Mouse (Mus musculus) kidney, postnatal 10 days (tissue): ENCODE results near the gene Gm26741.
"Not testable (repeated sequence)": the region's sequence is repeated elsewhere in the genome, so short reads cannot be mapped to it uniquely, and the experiment has no call there.

Experiments used
- DNase-seq: peaks from one replicate; pipeline ENCODE4 v3.0.0; 2021; ENCODE audit warnings: mixed read lengths

Gene Gm26741

DNA sequence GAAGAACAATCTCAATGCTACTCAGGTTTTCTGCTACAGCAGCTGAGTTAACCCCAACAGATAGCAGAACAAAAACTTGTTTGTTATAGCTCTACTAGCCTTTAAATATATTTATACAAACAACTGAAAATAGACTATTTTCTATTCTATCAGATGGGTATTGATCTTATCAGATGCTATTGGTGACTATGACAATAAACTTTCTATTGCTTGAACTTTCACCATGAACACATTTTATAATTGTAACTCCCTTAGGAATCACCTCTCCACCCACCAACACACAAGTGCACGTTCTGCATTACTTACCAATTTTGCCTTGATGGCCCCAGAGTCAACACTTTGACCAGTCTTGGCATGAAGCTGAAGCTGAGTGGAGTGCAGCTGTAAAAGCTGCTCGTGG, at the start of gene Gm26741:
Gene Gm26741, plus strand, starts transcription at position 301 of the 400 bp plus-strand sequence.
- no peak for DNase-seq

DNA sequence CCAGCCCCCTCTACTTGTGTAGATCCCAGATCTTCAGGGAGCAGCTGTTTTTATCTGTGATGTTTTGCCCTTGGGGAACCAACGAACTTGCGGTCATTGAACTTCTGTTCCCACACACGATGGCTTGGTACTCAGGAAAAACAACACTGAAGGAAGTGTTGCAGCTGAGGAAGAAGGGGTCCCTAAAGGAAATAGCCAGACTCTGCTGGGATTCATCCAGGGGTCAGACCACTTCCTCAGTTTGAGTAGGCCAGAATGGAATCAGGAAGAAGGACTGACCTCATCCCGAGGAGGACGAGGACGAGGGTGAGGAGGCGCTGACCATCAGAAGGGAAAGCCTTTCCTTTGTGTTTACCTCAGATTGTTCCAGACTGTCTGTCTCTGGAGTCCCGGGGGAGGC, 49.4 kb upstream of the Gm26741 start:
- peak; percentile 83 for DNase-seq

DNA sequence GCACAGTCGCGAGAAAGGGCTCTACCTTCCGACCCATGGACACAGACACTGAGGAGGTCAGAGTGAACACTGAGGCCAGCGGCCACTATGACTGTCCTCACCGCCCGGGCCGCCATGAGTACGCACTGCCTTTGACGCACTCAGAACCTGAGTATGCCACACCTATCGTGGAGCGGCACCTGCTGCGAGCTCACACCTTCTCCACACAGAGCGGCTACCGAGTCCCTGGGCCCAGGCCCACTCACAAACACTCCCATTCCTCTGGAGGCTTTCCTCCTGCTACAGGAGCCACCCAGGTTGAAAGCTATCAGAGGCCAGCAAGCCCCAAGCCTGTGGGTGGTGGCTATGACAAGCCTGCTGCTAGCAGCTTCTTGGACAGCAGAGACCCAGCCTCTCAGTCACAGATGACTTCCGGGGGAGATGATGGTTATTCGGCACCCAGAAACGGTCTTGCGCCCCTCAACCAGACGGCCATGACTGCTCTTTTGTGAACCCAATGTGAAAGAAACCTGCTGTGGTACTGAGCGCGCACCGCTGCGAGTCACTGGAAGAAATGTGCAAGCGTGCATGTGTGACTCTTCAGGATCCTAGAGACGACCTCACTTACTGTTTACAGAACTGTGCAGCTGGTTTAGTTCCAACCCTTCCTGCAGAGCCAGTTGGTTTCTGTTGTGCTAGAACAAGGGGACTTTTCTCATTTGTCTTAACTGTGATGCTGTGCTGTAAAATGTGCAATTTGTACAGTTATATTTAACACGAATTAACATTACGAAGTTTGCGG, 38.9 kb upstream of the Gm26741 start:
- no peak for DNase-seq

DNA sequence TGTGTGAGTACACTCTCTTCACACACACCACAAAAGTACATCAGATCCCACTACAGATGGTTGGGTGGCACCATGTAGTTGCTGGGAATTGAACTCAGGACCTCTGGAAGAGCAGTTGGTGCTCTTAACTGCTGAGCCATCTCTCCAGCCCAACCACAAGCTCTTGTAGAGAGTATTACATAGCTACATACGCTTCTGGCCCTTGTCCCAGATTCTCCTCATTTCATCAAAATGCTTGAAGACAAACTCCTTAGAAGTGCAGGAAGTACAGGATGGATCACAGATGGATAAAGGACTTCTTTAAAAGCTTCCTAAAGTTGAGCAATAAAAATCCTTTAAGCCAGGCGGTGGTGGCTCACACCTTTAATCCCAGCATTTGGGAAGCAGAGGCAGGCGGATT, 36.6 kb upstream of the Gm26741 start:
- DNase-seq = no peak

DNA sequence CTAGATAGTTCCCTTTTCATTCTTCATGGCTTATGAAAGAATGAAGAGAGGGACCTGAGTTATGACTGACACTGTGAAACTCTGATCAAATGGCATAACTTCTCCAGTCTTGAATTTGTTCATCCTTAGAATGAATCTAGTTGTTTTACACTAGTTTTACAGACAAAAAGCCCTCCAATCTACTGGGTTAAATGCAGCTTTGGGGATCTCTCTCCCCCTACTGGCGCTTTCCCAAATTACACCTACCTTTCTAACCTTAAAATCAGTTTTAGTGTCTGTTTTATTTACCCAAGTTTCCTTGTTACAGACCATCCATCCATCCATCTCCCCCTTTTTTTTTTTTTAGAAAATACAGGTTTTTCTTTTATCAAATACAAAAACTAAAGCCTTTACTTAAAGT, 27.6 kb upstream of the Gm26741 start:
- DNase-seq = peak; percentile 71

DNA sequence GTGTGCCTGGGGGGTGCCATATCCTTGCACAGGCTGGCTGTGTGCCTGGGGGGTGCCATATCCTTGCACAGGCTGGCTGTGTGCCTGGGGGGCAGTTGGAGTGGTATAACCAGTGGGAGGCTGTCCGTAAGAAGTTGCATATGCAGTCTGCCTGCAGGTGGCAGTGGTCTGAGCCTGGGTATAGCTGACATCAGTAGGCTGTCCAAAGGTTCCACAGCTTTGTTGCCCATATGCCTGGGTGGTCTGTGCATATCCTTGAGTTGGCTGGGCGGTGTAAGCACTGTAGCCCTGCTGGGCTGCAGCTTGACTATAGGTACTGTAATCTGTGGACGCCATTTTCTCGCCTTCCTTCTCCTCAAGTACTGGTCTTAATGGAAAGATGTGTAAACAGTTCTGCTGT, 15.2 kb upstream of the Gm26741 start:
- DNase-seq = not testable (repeated sequence)

DNA sequence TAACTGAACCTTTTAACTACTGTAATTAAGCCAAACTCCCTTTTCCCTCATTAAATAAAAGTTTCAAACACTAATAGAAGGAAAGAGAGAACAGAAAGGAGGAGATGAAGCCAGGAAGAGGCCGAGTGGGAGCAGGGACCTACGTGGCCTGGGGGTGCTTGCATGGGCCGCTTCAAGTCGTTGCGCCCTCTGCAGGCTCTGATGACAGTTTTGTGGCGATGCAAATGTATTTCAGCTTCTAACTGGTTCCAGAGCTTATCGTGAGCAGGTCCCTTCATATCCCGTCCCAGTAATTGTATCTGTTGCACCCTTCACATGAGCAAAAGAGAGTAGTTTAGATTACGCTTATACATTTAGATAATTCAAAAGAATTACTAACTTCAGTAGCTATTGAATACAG, 5.4 kb upstream of the Gm26741 start:
- peak; percentile 24 for DNase-seq

DNA sequence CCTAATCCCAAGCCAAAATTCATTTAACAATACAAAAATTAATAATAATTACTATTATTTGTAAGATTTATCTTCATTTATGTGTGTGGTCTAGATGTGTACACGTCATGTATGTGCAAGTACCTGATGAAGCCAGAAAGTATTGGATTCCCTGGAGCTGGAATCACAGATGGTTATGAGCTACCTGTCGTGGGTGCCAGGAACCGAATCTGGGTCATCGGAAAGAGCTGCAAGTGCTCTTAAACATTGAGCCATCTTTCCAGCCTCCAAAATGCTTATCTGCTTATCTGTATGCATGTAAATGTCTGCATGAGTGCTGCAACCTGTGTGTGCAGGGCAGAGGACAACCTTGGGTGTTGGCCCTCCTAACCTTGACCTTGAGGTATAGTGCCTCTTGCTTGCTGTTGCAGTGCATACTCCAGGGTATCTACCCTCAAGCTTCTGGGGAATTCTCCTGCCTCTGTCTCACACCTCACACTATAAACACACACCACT, 1.7 kb downstream of the Gm26741 start:
- no peak for DNase-seq

DNA sequence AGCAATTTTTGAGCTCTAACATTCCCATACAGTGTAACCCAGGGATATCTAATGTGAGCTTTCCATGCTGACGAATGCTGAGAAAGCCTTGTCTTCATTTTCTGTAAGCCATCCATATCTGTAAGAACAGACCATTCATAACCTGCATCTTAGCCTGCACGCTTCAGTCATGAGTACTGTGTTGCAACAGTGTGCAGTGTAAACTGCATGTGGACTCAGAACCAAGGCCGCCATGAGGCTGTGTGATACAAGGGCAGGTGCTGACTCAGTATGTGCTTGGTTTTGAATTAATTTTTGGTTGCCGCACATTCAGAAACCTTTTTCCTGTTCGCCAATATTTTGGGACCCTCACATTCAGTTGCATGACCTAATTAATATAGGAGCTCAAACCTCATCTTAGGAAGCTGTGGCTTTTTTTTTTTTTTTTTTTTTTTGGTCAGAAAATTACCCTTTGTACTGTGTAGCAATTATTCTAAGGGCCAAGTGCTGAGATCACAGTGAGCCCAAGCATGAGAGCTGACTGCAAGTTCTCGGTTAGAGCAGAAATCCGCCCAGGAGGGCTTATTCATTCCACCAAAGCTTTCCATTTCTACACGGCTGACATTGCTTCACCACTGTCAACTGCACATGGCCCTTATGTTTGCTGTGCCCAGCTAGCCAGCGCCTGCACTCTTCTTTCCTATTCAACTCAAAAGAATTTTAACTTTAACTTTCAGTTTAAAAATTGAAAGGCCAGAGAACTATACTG, 2.5 kb downstream of the Gm26741 start:
- no peak for DNase-seq

DNA sequence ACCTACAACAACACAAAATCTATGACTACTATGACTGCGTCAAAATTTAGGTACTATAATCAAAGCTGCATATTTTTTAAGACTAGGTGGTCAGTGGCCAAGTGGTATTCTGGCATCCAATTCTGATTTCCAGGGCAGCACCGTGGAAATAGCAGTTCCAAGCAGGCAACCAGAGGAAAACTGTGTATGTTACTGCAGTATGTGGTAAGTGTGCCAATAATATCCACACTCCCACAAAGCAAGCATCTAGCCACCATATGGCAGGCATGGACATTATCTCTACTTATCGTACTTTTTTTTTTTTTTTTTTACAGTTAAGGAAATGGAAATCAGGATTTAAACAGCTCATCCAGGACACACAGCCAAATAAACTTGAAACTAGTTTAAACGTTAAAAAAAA, 9.8 kb downstream of the Gm26741 start:
- no peak for DNase-seq

DNA sequence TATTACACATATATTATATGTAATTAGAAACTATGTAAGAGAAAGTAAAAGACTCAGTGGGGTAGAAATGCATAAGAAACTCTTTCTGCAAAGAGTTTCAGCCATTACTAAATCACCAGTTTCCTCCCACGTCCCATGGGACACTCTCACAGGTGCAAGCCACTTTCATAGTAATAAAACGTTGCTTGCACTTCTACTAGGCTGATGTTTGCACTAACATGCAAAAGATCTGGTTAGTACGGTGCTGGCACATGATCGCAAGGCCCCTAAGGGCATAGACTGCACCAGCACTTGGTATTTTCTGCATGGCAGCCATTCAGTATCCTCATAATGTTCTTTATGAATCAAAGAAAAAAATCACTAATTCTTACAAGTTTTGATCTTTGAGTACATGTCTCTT, 15.3 kb downstream of the Gm26741 start:
- no peak for DNase-seq

DNA sequence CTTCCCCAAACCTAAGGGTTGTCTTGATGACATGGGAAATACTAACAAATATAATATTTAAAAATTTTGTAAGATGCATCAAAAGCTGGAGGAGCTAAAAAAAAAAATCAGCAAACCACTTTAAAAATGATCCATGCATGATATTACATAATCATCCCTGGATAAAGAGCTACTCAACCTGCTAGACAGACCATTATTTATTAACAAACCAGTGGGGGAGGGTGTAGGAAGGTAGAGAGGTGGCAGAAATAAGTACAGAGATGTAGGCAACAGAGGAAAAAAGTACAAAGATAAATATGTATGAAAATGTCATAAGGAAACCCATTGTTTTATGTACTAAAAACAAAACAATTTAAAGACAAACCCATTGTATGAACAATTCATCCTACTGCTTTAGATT, 16.1 kb downstream of the Gm26741 start:
- no peak for DNase-seq

DNA sequence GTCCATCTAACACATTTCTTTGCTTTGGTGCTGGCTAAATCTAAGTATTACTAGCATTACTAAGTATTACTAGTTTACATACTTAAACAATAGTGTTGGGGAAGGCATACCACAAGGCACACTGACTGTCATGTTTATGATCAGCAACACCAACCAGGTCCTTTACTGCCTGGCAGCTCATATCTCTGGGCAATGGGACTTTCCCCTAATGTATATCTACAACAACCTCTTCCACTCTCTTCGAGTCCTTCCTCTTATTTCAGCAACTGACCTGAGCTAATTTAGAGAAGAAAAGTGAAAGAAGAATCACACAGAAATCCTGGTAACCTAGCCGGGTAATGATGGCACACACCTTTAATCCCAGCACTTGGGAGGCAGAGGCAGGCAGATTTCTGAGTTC, 17.9 kb downstream of the Gm26741 start:
- DNase-seq = no peak

DNA sequence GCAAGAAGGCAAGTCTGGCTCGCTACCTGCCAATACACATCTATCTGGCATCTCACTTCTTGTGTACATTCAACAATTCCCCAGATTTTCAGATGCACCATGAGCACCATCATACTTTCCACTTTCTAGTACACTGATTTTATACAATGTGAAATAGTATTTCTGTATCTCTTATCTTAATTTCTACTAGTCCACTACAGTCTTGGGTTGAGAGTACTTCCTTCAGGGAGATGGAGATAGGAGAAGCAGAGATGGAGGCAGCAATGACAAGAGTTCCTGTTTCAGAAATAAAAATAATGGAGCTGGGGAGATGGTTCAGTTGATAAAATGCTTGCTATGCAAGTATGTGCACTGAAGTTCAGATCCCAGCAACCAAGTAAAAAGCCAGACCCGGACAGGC, 19.2 kb downstream of the Gm26741 start:
- no peak for DNase-seq

DNA sequence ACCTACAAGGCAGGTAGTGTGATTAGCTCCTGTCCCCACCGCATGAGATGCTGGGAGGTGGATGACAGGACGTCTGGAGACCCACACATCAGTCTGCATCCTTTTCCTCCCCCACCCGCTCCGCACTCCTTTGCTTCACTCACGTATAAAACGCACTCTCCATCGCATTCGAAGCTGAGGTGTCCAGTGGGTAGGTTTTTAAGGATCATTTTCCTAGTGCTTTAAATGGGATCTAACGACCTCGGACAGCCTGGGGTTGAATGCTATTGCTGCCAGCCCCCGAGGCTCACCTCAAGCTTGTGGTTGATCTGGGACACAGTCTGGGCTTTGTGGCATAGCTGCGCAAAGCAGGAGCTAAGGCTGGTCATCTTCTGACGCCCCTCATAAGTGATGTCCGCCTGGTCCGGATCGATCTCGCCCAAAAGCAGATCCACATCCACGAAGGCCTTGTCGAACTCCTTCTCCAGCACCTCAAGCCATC, 22.8 kb downstream of the Gm26741 start:
- DNase-seq = no peak

DNA sequence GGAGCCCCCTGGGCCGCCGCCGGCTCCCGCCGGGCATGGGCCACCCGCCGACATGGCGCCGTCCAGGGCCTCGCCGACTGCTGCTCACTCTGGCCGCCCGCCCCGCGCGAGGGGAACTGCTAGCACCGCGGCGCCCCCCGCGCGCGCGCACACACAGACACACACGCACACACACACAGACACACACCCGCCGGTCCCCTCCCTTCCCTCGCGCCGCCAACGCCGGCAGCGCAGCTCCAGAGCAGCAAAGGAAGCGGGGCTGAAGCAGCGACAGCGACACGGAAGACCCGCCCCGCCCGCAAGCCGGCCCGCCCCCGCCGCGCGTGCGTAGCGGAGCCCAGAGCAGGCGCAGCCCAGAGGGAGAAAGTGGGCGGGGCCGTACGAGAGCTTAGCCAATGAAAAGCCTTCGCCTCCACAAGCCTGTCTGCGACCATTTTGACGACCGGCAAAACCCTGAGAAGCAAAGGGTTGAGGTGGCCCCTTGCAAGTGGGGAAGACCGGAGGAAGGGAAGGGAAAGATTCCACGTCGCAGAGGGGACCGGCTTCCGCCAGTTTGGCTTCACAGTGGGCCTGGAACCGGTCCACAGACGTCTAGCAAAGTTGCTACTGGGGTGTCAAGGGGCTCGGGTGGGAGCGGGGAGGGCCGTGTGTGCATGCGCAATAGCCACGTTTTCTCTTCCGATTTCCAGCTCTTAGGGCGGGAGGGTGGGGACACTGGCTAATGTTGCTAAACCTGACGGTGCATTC, 23.5 kb downstream of the Gm26741 start, which contains the start of gene Gopc:
Gene Gopc, minus strand, starts transcription at position 280 of the 747 bp plus-strand sequence.
- peak; percentile 99 for DNase-seq

DNA sequence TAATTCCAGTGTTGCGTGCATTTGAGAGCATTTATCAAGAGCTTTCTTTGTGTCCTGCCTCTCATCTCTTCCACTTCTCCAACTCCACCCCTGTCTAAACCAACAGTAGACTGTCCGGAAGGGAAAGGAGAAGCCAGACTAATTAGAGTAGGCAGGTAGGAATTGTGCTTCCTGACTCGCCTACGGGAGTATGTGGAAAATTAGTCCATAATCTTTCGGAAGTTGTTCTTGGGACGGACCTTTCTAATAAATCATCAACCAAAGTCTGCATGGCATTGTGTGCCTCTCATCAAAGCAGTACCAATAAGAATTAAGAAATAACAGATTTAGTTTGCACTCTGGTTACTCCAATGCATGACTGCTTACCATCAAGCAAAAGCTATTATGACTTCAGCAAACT, 24.5 kb downstream of the Gm26741 start:
- DNase-seq = no peak

DNA sequence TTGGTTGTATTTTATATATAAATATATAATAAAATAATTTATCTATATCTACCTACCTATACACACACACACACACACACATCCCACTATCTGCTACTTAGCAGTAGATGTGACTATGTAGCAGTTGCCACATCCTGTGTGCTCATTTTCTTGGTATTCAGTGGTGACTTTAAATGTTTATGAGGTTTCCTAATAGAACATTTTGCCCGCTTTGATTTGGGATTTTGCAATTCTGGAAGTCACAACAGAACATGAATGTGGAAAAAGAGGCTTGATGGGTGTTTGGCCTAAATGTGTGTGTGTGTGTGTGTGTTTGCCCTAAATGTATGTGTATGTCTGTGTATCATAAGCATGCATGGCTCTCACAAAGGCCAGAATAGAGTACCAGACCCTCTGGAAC, 25.0 kb downstream of the Gm26741 start:
- DNase-seq = no peak

DNA sequence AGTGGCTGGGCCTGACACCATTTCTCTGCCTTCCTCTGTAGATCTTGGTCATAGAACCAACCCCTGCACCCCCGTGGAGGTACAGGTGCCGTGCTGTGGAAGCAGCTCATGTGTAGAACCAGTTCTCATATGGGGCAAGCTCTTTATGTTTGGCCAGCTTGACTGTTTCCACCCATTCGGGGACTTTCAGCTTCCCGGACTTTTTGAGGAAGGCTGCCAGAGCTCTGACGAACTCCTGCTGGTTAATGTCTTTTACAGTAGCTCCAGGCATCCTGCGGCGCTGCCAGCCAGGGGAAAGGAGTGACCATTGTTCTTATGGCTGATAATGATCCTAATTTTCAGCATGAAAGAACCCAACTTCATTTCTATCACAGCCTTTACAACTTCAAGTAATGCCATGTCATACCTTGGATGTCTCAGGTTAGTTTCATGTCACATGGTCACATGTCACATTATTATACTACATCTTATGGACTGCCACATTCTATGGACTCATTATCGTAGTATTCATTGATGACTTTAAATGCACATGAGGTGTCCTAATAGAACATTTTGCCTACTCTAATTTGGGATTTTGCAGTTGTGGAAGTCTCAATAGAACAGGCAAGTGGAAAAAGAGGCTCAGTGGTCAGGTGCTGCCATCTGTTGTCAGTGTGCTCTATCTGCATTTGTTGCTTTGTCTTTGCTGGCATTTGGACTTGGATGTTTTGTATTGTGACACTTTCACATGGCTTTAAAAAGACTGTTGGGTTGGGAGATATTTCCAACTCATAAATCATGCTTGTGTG, 26.4 kb downstream of the Gm26741 start:
- DNase-seq = peak; percentile 76

DNA sequence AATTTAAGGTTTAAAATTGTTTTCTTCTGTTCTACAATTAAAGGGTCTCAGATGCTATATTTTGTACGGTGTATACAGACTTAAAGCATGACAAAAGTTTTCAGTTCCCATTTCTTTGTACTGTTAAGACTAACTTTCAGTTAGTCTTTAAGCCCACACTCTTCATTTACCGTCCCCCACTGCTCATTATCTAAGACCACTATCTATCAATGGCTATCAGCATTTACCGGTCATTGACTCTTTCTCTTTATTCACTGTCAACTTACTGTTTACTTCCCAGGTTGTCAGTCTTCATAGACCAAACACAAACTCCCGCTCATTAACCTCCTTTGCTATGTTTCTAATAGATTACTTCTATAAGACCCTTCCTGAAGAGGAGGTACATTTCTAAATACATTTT, 28.6 kb downstream of the Gm26741 start:
- no peak for DNase-seq

DNA sequence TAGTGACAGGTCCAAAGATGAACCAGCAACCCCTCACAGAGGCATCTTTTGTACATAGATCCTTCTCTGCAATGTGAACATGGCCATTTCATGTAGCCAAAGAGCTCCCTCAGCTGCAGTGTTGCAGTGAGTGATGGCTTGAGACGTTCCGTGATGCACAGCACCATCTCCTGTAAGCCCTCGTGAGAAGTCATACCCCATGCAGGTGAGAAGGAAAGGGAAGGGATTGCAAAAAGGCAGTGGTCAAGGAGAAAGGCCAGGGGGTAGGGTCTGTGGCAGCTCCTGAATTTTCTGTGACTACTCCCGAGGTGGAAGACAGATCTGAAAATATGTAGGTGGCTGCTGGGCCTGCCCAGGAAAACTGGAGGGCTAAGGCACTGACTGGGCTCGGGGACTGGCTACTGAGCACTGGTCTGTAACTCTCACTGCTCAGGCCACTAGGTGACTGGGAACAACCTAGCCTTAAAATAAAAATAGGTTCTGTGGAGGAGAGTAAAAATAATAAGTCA, 30.4 kb downstream of the Gm26741 start, which contains the start of gene Nepn:
Gene Nepn, plus strand, starts transcription at position 51 of the 509 bp plus-strand sequence.
- DNase-seq = no peak

DNA sequence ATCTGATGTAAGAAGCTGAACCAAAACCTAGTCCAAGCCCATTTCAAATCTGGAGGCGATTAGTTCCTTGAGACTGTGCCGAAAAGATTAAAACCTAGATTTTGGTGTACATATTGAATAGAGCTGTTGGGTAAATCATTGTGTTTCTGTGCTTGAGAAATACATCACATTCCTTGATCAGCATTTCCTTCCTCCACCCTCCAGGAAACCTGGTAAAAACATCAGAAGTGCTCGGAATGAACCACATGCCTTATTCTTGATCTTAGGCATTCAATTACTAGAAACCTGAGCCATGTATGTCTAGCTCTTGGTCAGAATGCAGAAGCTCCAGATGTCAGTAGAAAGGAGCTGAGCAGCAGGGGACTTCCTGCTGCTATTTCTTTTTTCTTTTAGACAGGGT, 30.9 kb downstream of the Gm26741 start:
- DNase-seq = no peak
